Mouse (Mus musculus): ENCODE data around the gene Nat8f2. TPM values are rescaled to one million over a fixed set of nuclear protein-coding genes. Genes with fewer than 3 reads are reported as not detected.

Gene Nat8f2
- polyA plus RNA-seq, 1 experiment, result not detected

GRCm38 (mm10) chr6:85863840-85864239 lies 5.1 kb downstream of the Nat8f2 start:
- 69% methylated on average over 2 of the region's 2 CpGs for WGBS
- no peak overlapping the region for H3K27ac ChIP-seq (ENCODE audit: insufficient read depth, low read depth, low read length)
- H3K4me1 ChIP-seq (ENCODE audit: control insufficient read depth, insufficient read depth, low read length), result no peaks in the 10 kb centered on the region
- TF ChIP-seq CTCF (IDR thresholded peaks at IDR 0.05; ENCODE audit: insufficient read depth, low read depth, low read length), result no peak
- no peak for TF ChIP-seq POLR2A (IDR thresholded peaks at IDR 0.05; ENCODE audit: insufficient read depth, low read depth, low read length)
- H3K4me3 ChIP-seq (ENCODE audit: insufficient read depth, low read depth, low read length), result no peak overlapping the region

DNA sequence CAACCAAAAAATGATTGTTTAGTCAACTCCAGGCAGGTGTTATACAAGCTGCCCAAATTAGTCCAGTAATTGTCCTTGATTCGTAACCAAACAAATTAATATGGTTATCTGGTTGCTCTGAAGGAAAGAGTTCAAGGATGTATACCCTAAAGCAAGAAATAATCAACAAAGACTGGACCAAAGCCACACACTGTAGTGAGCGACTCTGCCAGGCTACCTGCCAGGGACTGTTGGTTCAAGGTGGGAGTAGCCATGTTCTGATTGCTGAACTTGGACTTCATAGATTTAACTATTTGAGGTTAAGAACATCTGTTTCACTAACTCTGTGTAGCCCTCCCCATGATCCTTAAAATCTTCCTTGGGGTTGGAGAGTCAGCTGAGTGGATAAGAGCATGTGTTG lies 5.8 kb downstream of the Nat8f2 start:
- no peak for TF ChIP-seq POLR2A (IDR thresholded peaks at IDR 0.05; ENCODE audit: insufficient read depth, low read depth, low read length)
- no peak for TF ChIP-seq CTCF (IDR thresholded peaks at IDR 0.05; ENCODE audit: insufficient read depth, low read depth, low read length)
- no peak overlapping the region for H3K4me3 ChIP-seq (ENCODE audit: insufficient read depth, low read depth, low read length)
- 69% methylated on average over 2 of the region's 2 CpGs for WGBS
- no peaks in the 10 kb centered on the region for H3K4me1 ChIP-seq (ENCODE audit: control insufficient read depth, insufficient read depth, low read length)
- H3K27ac ChIP-seq (ENCODE audit: insufficient read depth, low read depth, low read length), result no peak overlapping the region

GRCm38 (mm10) chr6:85862565-85862964 lies 6.4 kb downstream of the Nat8f2 start:
- no peak for TF ChIP-seq POLR2A (IDR thresholded peaks at IDR 0.05; ENCODE audit: insufficient read depth, low read depth, low read length)
- TF ChIP-seq CTCF (IDR thresholded peaks at IDR 0.05; ENCODE audit: insufficient read depth, low read depth, low read length), result no peak
- WGBS, result 30% methylated on average over 3 of the region's 3 CpGs
- H3K27ac ChIP-seq (ENCODE audit: insufficient read depth, low read depth, low read length), result no peak overlapping the region
- no peaks in the 10 kb centered on the region for H3K4me1 ChIP-seq (ENCODE audit: control insufficient read depth, insufficient read depth, low read length)
- H3K4me3 ChIP-seq (ENCODE audit: insufficient read depth, low read depth, low read length), result no peak overlapping the region

DNA sequence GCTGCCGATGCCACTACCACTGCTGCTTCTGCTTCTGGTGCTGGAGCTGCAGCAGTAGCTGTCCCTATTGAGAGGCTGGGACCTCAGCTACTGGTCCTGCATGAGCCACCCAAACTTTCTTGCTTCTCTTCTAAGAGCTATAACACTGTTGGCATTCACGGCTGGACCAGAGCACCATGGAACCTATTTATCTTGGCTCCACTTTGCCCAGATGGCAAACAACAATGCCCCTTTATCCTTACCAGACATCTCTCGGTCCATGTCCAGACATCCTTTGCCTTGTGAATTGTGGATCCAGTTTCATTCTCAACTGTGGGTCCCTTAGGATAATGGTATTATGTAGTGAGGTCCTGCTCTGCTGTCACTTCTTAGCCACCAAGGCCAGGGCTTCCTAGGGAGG lies 7.7 kb downstream of the Nat8f2 start:
- TF ChIP-seq CTCF (IDR thresholded peaks at IDR 0.05; ENCODE audit: insufficient read depth, low read depth, low read length) (no peak), POLR2A (IDR thresholded peaks at IDR 0.05; ENCODE audit: insufficient read depth, low read depth, low read length) (no peak)
- Histone ChIP-seq H3K27ac (ENCODE audit: insufficient read depth, low read depth, low read length) (no peak overlapping the region), H3K4me1 (ENCODE audit: control insufficient read depth, insufficient read depth, low read length) (peaks cover 9% of the 10 kb centered on the region), H3K4me3 (ENCODE audit: insufficient read depth, low read depth, low read length) (no peak overlapping the region)
- 74% methylated on average over 3 of the region's 3 CpGs for WGBS

DNA sequence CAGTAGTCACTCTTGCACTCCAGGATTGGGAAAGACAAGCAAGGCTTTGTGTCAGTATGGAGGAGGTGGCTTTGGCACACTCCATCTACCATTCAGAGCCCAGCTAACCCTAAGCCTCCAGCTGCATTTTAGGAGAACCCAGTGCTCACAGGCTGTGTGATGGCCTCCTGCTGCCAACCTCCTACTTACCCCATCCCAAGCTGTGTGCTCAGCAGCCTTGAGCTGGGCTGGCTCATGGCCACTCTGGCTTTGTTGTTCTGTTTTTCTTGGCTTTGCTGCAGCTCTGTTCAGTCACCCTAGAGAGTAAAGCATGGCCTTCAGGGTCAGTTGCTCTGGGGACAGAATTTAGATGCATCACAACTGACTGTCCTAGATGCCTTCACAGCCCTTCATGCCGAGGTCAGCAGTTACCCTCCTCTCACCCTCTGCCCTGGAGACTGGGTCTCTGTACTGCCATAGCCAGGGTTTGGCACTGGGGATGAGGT lies 12.7 kb downstream of the Nat8f2 start:
- H3K27ac ChIP-seq (ENCODE audit: insufficient read depth, low read depth, low read length), result peak overlapping the region; percentile 59; the same call in 1 of the 2 replicates
- TF ChIP-seq POLR2A (IDR thresholded peaks at IDR 0.05; ENCODE audit: insufficient read depth, low read depth, low read length) (no peak), CTCF (IDR thresholded peaks at IDR 0.05; ENCODE audit: insufficient read depth, low read depth, low read length) (no peak)
- H3K4me1 ChIP-seq (ENCODE audit: control insufficient read depth, insufficient read depth, low read length), result peaks cover 10% of the 10 kb centered on the region
- 32% methylated on average over 1 of the region's 1 CpGs for WGBS
- no peak overlapping the region for H3K4me3 ChIP-seq (ENCODE audit: insufficient read depth, low read depth, low read length)

DNA sequence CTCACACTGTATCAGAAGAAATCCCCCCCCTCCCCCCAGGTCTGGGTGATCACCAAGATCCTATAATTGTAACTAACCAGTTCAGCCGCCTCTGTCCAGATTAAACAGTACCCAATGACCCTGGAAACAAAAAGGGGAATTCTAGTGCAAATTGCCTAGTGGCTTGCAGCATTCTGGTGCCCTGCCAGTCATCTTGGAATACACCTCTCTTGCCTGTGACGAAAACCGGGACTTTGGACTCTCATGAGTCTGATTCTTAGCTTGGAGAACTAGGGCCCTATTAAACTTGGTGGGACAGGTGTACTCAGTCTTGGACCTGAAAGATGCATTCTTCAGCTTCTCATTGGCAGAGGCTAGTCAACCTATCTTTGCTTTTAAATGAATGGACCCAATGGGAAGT lies 15.5 kb downstream of the Nat8f2 start:
- H3K27ac ChIP-seq (ENCODE audit: insufficient read depth, low read depth, low read length), result no peak overlapping the region
- peaks cover 14% of the 10 kb centered on the region for H3K4me1 ChIP-seq (ENCODE audit: control insufficient read depth, insufficient read depth, low read length)
- TF ChIP-seq CTCF (IDR thresholded peaks at IDR 0.05; ENCODE audit: insufficient read depth, low read depth, low read length) (no peak), POLR2A (IDR thresholded peaks at IDR 0.05; ENCODE audit: insufficient read depth, low read depth, low read length) (no peak)
- H3K4me3 ChIP-seq (ENCODE audit: insufficient read depth, low read depth, low read length), result no peak overlapping the region
- 50% methylated on average over 3 of the region's 3 CpGs for WGBS

DNA sequence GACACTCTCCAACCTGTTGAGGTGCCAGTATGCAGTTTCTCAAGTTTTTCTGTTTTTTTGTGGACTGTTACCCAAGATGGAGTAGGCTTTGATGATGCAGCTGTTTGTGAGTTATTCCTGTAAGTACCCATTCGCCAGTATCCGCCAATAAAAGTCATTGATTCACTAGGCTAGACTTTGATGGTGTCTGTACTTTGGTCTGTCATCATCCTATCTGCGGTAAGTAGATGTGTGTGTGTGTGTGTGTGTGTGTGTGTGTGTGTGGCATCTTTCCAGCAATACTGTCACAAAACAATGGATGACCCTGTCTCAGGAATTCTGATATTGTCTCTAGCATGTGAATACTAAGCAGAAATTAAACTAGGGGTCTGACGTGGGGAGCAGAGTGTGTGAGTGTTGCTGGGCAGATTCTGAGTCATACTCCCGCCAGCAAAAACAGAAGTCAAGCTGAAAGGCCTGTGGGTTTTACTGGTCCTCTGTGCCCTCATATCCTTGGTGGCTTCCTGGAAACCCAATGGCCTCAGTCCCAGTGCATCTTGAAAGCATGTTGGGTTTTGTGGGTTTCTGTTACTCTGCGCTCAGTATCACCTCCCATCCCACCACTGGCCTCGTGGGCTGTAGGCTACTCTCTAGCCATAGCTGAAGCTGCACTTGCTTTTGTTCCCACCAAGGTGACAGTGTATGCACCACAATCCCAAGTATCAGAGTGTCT lies 17.7 kb downstream of the Nat8f2 start:
- WGBS, result 93% methylated on average over 7 of the region's 7 CpGs
- no peak overlapping the region for H3K27ac ChIP-seq (ENCODE audit: insufficient read depth, low read depth, low read length)
- H3K4me1 ChIP-seq (ENCODE audit: control insufficient read depth, insufficient read depth, low read length), result peaks cover 5% of the 10 kb centered on the region; the same call in 1 of the 2 replicates
- H3K4me3 ChIP-seq (ENCODE audit: insufficient read depth, low read depth, low read length), result no peak overlapping the region
- TF ChIP-seq POLR2A (IDR thresholded peaks at IDR 0.05; ENCODE audit: insufficient read depth, low read depth, low read length) (no peak), CTCF (IDR thresholded peaks at IDR 0.05; ENCODE audit: insufficient read depth, low read depth, low read length) (no peak)

DNA sequence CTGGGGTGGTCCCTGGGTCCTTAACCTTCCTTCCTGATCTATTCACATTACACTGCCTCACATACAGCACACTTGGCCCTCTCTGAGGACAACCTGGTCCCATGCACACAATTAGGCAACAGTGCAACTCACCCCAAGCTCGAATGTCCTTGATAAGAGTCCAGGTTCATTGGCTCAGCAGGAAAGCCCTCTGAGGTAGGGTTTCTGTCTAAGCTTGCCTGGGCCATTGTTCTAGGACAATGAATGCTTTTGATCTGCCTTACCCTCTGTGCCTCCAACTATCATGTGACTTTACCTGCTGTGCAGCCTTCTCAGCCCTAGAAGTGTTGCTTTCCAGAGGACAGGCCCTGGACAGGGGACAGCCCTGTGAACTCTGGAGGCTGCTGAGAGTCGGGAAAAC lies 19.7 kb downstream of the Nat8f2 start:
- 42% methylated on average over 2 of the region's 2 CpGs for WGBS
- TF ChIP-seq POLR2A (IDR thresholded peaks at IDR 0.05; ENCODE audit: insufficient read depth, low read depth, low read length) (no peak), CTCF (IDR thresholded peaks at IDR 0.05; ENCODE audit: insufficient read depth, low read depth, low read length) (no peak)
- no peak overlapping the region for H3K27ac ChIP-seq (ENCODE audit: insufficient read depth, low read depth, low read length)

GRCm38 (mm10) chr6:85848140-85848539 lies 20.8 kb downstream of the Nat8f2 start:
- no peak for TF ChIP-seq POLR2A (IDR thresholded peaks at IDR 0.05; ENCODE audit: insufficient read depth, low read depth, low read length)
- no peak for TF ChIP-seq CTCF (IDR thresholded peaks at IDR 0.05; ENCODE audit: insufficient read depth, low read depth, low read length)
- Histone ChIP-seq H3K4me3 (ENCODE audit: insufficient read depth, low read depth, low read length) (no peak overlapping the region), H3K27ac (ENCODE audit: insufficient read depth, low read depth, low read length) (no peak overlapping the region), H3K4me1 (ENCODE audit: control insufficient read depth, insufficient read depth, low read length) (peaks cover 3% of the 10 kb centered on the region; the same call in 1 of the 2 replicates)
- 94% methylated on average over 4 of the region's 4 CpGs for WGBS

More for the DNA sequence above, 19.7 kb downstream of the Nat8f2 start:
- Histone ChIP-seq H3K4me3 (ENCODE audit: insufficient read depth, low read depth, low read length) (no peak overlapping the region), H3K4me1 (ENCODE audit: control insufficient read depth, insufficient read depth, low read length) (peaks cover 3% of the 10 kb centered on the region; the same call in 1 of the 2 replicates)

Data from olfactory bulb, adult 2 months (tissue).